Mouse (Mus musculus) heart, adult 2 months (tissue): Measurements from ENCODE around the gene Akna. TPM values are rescaled to one million over a fixed set of nuclear protein-coding genes. Genes with fewer than 3 reads are reported as not detected.
A peak's percentile ranks its signal among the peaks of the same experiment; 100 is the strongest.

Source experiments
- DNase-seq, 2 experiments: peaks; one replicate each; pipeline ENCODE4 v3.0.0; 2021
- H3K27ac ChIP-seq: fragments of 200-600 bp; 2 replicates; pipeline ENCODE4 v1.8.1; 2022
- H3K27me3 ChIP-seq: fragments of 200-500 bp; 2 replicates; pipeline ENCODE4 v1.6.1; 2012; ENCODE audit warnings: mild to moderate bottlenecking, low read length, inconsistent platforms, mixed read lengths; ENCODE audit not compliant: control insufficient read depth, insufficient read depth
- H3K36me3 ChIP-seq: fragments of 200-500 bp; 2 replicates; pipeline ENCODE4 v1.6.1; 2012; ENCODE audit warnings: low read length, inconsistent platforms; ENCODE audit not compliant: control insufficient read depth, insufficient read depth
- H3K4me1 ChIP-seq: fragments of 200-500 bp; 2 replicates; pipeline ENCODE4 v1.6.1; 2011; ENCODE audit warnings: low read length; ENCODE audit not compliant: control insufficient read depth, insufficient read depth
- H3K4me3 ChIP-seq: fragments of 200-600 bp; 2 replicates; pipeline ENCODE4 v1.8.1; 2022
- H3K79me2 ChIP-seq: fragments of 200-500 bp; replicated peaks from 2 replicates; pipeline ENCODE4 v1.6.1; 2012; ENCODE audit warnings: mild to moderate bottlenecking, inconsistent platforms, low read length, moderate library complexity, mixed read lengths; ENCODE audit not compliant: control insufficient read depth, insufficient read depth
- H3K9ac ChIP-seq: fragments of 200-500 bp; 2 replicates; pipeline ENCODE4 v1.6.1; 2012; ENCODE audit warnings: low read depth, mild to moderate bottlenecking, control low read depth, inconsistent platforms, low read length, mixed read lengths
- CTCF ChIP-seq: fragments of 200-600 bp; IDR thresholded peaks from 2 replicates; pipeline ENCODE4 v1.8.1; 2022; ENCODE audit warnings: antibody characterized with exemption, mild to moderate bottlenecking, moderate library complexity
- EP300 ChIP-seq: fragments of 200-500 bp; IDR thresholded peaks from 2 replicates; pipeline ENCODE4 v1.6.1; 2011; ENCODE audit warnings: low read depth, low read length, control low read depth; ENCODE audit not compliant: insufficient read depth
- POLR2A ChIP-seq: fragments of 200-500 bp; IDR thresholded peaks from 2 replicates; pipeline ENCODE4 v1.6.1; 2011; ENCODE audit warnings: mild to moderate bottlenecking, low read depth, low read length, control low read depth; ENCODE audit not compliant: insufficient read depth
- WGBS: fragments of 180-500 bp; shearing (Covaris S2); methylation state at CpG from one replicate; pipeline ENCODE4 v1.1.7; 2018; 5-methylcytosine and 5-hydroxymethylcytosine counted together
- intact Hi-C: fragments of 180-260 bp; cut with DNase I; formaldehyde crosslinking; loops from one replicate; pipeline ENCODE4 v1.15.1; 2025
- polyA plus RNA-seq: library from polyadenylated mRNA; depleted of rRNA; stranded (reverse); fragments of >200 nt; gene quantifications from 2 replicates; pipeline ENCODE4 v1.2.3, GENCODE M21; 2012
- total RNA-seq, 2 experiments: library from RNA; stranded (reverse); gene quantifications; 2 replicates each; pipeline ENCODE4 v1.2.3; 2021

Akna gene
- total and polyA plus RNA-seq, 3 experiments = 3.5 to 4.8 (median 3.9) TPM

DNA sequence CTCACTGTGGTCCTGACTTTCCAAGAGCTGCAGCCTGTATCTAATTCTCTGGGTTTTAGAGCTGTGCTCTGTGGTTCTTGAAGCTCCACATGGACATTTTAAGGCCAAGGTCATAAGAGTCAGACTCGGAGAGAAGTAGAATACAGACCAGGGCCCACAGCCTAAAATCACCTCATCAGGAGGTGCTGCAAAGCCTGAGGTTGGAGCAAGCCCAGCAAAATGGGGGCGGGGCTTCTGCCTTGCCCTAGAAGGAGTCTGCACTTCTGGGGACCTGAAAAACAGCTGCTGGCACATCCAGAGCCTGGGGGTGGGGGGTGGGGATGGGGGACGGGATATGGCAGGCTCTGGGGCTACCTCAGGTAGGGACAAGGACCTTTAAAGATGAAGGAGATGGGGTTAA, 27.2 kb upstream of the Akna start:
- DNase-seq = no peak
- H3K4me1 ChIP-seq = no peaks in the 10 kb centered on the region
- no peaks in the 10 kb centered on the region for H3K36me3 ChIP-seq
- 49% methylated on average over 3 of the region's 3 CpGs for WGBS
- no peak overlapping the region for H3K9ac ChIP-seq
- no peak overlapping the region for H3K27ac ChIP-seq
- no peaks in the 10 kb centered on the region for H3K79me2 ChIP-seq
- H3K4me3 ChIP-seq = no peak overlapping the region
- no peaks in the 10 kb centered on the region for H3K27me3 ChIP-seq
- no peak for TF ChIP-seq POLR2A
- intact Hi-C loops = no loop called here

- DNase-seq = no peak
- WGBS = 83% methylated on average over 8 of the region's 8 CpGs
- intact Hi-C loops = no loop called here
These were observed 23.2 kb upstream of the Akna start for GRCm38 (mm10) chr4:63426308-63426707.

GRCm38 (mm10) chr4:63423811-63424210, 20.7 kb upstream of the Akna start:
- intact Hi-C loops = no loop called here
- 23% methylated on average over 5 of the region's 5 CpGs for WGBS
- H3K4me3 ChIP-seq = no peak overlapping the region
- H3K36me3 ChIP-seq = no peaks in the 10 kb centered on the region
- TF ChIP-seq POLR2A (no peak), CTCF (no peak), EP300 (no peak)
- no peak overlapping the region for H3K9ac ChIP-seq
- H3K79me2 ChIP-seq = no peaks in the 10 kb centered on the region
- peak overlapping the region; percentile 77 for H3K27ac ChIP-seq
- peak; percentile 33 to 40 for DNase-seq
- no peaks in the 10 kb centered on the region for H3K27me3 ChIP-seq
- H3K4me1 ChIP-seq = peaks cover 8% of the 10 kb centered on the region; the same call in 1 of the 2 replicates

More at GRCm38 (mm10) chr4:63426308-63426707, 23.2 kb upstream of the Akna start:
- Histone ChIP-seq H3K27me3 (no peaks in the 10 kb centered on the region), H3K27ac (no peak overlapping the region), H3K79me2 (no peaks in the 10 kb centered on the region), H3K9ac (no peak overlapping the region), H3K4me3 (no peak overlapping the region), H3K36me3 (no peaks in the 10 kb centered on the region), H3K4me1 (peaks cover 8% of the 10 kb centered on the region; the same call in 1 of the 2 replicates)
- no peak for TF ChIP-seq CTCF
- TF ChIP-seq POLR2A = no peak
- no peak for TF ChIP-seq EP300

GRCm38 (mm10) chr4:63423231-63423630, 20.1 kb upstream of the Akna start:
- no peaks in the 10 kb centered on the region for H3K79me2 ChIP-seq
- no peaks in the 10 kb centered on the region for H3K36me3 ChIP-seq
- intact Hi-C loops = no loop called here
- H3K4me1 ChIP-seq = peaks cover 8% of the 10 kb centered on the region; the same call in 1 of the 2 replicates
- WGBS = 43% methylated on average over 1 of the region's 1 CpGs
- no peak overlapping the region for H3K4me3 ChIP-seq
- peak overlapping the region; percentile 77 for H3K27ac ChIP-seq
- no peak overlapping the region for H3K9ac ChIP-seq
- no peaks in the 10 kb centered on the region for H3K27me3 ChIP-seq
- no peak for DNase-seq
- no peak for TF ChIP-seq POLR2A
- TF ChIP-seq EP300 = no peak
- no peak for TF ChIP-seq CTCF

DNA sequence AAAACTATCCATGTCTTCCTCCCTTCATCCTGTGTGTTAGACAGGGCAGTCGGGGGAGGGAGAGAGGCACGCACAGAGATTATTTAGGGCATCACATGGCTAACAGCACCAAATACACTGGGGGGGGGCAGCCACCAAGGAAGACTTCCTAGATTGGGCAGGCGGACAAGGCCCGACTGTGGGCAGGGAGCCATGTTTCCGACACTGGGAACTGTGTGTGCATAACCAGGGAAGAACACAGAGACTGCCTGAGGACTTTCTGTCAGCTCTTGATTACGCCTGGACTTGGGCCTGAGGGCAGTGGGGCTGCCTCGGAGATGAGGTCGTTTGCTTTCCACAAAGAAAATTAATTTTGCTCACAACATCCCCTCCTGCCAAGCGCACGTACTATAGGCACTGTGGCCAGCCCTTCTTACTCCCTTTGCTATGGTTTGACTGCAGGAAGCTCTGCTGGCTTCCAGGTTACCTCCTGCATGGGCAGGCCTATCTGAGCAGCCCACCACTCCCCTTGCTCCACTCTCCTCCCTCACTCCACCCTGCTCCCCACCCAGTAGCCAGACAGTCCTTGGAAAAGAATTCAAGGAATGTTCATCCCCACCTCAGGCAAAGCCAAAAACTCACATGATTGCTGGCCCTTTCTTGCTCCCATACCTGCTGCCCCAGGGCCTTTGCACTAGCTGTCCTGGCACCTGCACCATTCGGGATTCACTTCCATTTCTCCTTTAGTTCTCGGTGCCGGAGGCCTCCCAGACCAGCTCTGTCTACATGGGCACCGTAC, 17.2 kb upstream of the Akna start:
- no peak overlapping the region for H3K4me3 ChIP-seq
- no peaks in the 10 kb centered on the region for H3K27me3 ChIP-seq
- no peak for TF ChIP-seq POLR2A
- no peak for TF ChIP-seq EP300
- TF ChIP-seq CTCF = no peak
- DNase-seq = peak; percentile 66 to 73
- intact Hi-C loops = no loop called here
- WGBS = 46% methylated on average over 14 of the region's 14 CpGs
- peaks cover 8% of the 10 kb centered on the region; the same call in 1 of the 2 replicates for H3K4me1 ChIP-seq
- H3K79me2 ChIP-seq = no peaks in the 10 kb centered on the region
- H3K9ac ChIP-seq = no peak overlapping the region
- H3K27ac ChIP-seq = peak overlapping the region; percentile 33
- no peaks in the 10 kb centered on the region for H3K36me3 ChIP-seq

GRCm38 (mm10) chr4:63418270-63418669, 15.1 kb upstream of the Akna start:
- Histone ChIP-seq H3K4me1 (peaks cover 4% of the 10 kb centered on the region; the same call in 1 of the 2 replicates), H3K27me3 (no peaks in the 10 kb centered on the region), H3K4me3 (no peak overlapping the region), H3K79me2 (no peaks in the 10 kb centered on the region), H3K36me3 (no peaks in the 10 kb centered on the region), H3K9ac (no peak overlapping the region), H3K27ac (no peak overlapping the region)
- WGBS = 75% methylated on average over 11 of the region's 11 CpGs
- TF ChIP-seq CTCF (no peak), EP300 (no peak), POLR2A (no peak)
- intact Hi-C loops = loop anchor here (5.0 kb wide), 2 partner anchors 124 to 424 kb away; partner anchors contain the start of gene Atp6v1g1
- DNase-seq = no peak
